Mouse (Mus musculus): ENCODE results near the gene Dao. TPM values are rescaled to one million over a fixed set of nuclear protein-coding genes. Genes with fewer than 3 reads are reported as not detected.

The Dao gene
- polyA plus RNA-seq, 1 experiment from 2014 or later = 20.4 TPM

GRCm38 (mm10) chr5:113966452-113967150 lies 36.9 kb upstream of the Dao start:
- H3K4me3 ChIP-seq (ENCODE audit: low read length) = no peak overlapping the region
- H3K27ac ChIP-seq (ENCODE audit: low read length) = no peak overlapping the region
- no peak for ATAC-seq (ENCODE audit: low FRiP score, low TSS enrichment)
- H3K4me1 ChIP-seq (ENCODE audit: insufficient read depth, low read length) = peaks cover 32% of the 10 kb centered on the region
- peaks cover 38% of the 10 kb centered on the region for H3K36me3 ChIP-seq (ENCODE audit: insufficient read depth, low read length)
- no peaks in the 10 kb centered on the region for H3K27me3 ChIP-seq (ENCODE audit: insufficient read depth, low read length)
- H3K9ac ChIP-seq (replicated peaks; ENCODE audit: low read length) = no peak overlapping the region
- no peak overlapping the region for H3K4me2 ChIP-seq (replicated peaks; ENCODE audit: low read depth, low read length)
- WGBS = 90% methylated on average over 13 of the region's 13 CpGs
- H3K9me3 ChIP-seq (ENCODE audit: low read length) = no peaks in the 10 kb centered on the region

- Histone ChIP-seq H3K27ac (ENCODE audit: low read length) (no peak overlapping the region), H3K9me3 (ENCODE audit: low read length) (no peaks in the 10 kb centered on the region), H3K4me3 (ENCODE audit: low read length) (no peak overlapping the region), H3K36me3 (ENCODE audit: insufficient read depth, low read length) (peaks cover 36% of the 10 kb centered on the region), H3K27me3 (ENCODE audit: insufficient read depth, low read length) (no peaks in the 10 kb centered on the region), H3K9ac (replicated peaks; ENCODE audit: low read length) (no peak overlapping the region), H3K4me2 (replicated peaks; ENCODE audit: low read depth, low read length) (no peak overlapping the region), H3K4me1 (ENCODE audit: insufficient read depth, low read length) (peaks cover 33% of the 10 kb centered on the region)
- ATAC-seq (ENCODE audit: low FRiP score, low TSS enrichment) = no peak
- WGBS = 41% methylated on average over 11 of the region's 11 CpGs
Observed at GRCm38 (mm10) chr5:113968371-113968770, 35.1 kb upstream of the Dao start.

- WGBS = 68% methylated on average over 10 of the region's 10 CpGs
- ATAC-seq (ENCODE audit: low FRiP score, low TSS enrichment) = no peak
- Histone ChIP-seq H3K4me1 (ENCODE audit: insufficient read depth, low read length) (peaks cover 60% of the 10 kb centered on the region), H3K27ac (ENCODE audit: low read length) (peak overlapping the region; percentile 92; the same call in 1 of the 2 replicates), H3K4me3 (ENCODE audit: low read length) (no peak overlapping the region), H3K9me3 (ENCODE audit: low read length) (no peaks in the 10 kb centered on the region), H3K27me3 (ENCODE audit: insufficient read depth, low read length) (no peaks in the 10 kb centered on the region), H3K36me3 (ENCODE audit: insufficient read depth, low read length) (peaks cover 16% of the 10 kb centered on the region), H3K9ac (replicated peaks; ENCODE audit: low read length) (no peak overlapping the region; the same call in 1 of the 2 replicates), H3K4me2 (replicated peaks; ENCODE audit: low read depth, low read length) (no peak overlapping the region)
Observed at GRCm38 (mm10) chr5:113971434-113971960, 32.0 kb upstream of the Dao start.

- Histone ChIP-seq H3K36me3 (ENCODE audit: insufficient read depth, low read length) (peaks cover 18% of the 10 kb centered on the region), H3K9me3 (ENCODE audit: low read length) (no peaks in the 10 kb centered on the region), H3K27ac (ENCODE audit: low read length) (peak overlapping the region; percentile 92), H3K4me2 (replicated peaks; ENCODE audit: low read depth, low read length) (peak overlapping the region; percentile 39; the same call in 1 of the 2 replicates), H3K9ac (replicated peaks; ENCODE audit: low read length) (peak overlapping the region; percentile 61), H3K27me3 (ENCODE audit: insufficient read depth, low read length) (no peaks in the 10 kb centered on the region), H3K4me3 (ENCODE audit: low read length) (0 out of 2 replicates have a peak overlapping the region, but pooled peaks have one; percentile 8), H3K4me1 (ENCODE audit: insufficient read depth, low read length) (peaks cover 59% of the 10 kb centered on the region)
- ATAC-seq (ENCODE audit: low FRiP score, low TSS enrichment) = peak; percentile 54
- 10% methylated on average over 18 of the region's 18 CpGs for WGBS
Observed at GRCm38 (mm10) chr5:113972589-113973515, 30.7 kb upstream of the Dao start.

- 0 out of 2 replicates have a peak overlapping the region, but pooled peaks have one; percentile 8 for H3K4me2 ChIP-seq (replicated peaks; ENCODE audit: low read depth, low read length)
- 70% methylated on average over 8 of the region's 8 CpGs for WGBS
- no peak overlapping the region for H3K4me3 ChIP-seq (ENCODE audit: low read length)
- H3K9me3 ChIP-seq (ENCODE audit: low read length) = no peaks in the 10 kb centered on the region
- H3K9ac ChIP-seq (replicated peaks; ENCODE audit: low read length) = no peak overlapping the region
- ATAC-seq (ENCODE audit: low FRiP score, low TSS enrichment) = peak; percentile 17; the same call in 1 of the 2 replicates
- H3K36me3 ChIP-seq (ENCODE audit: insufficient read depth, low read length) = peaks cover 14% of the 10 kb centered on the region
- no peaks in the 10 kb centered on the region for H3K27me3 ChIP-seq (ENCODE audit: insufficient read depth, low read length)
- peak overlapping the region; percentile 92 for H3K27ac ChIP-seq (ENCODE audit: low read length)
- H3K4me1 ChIP-seq (ENCODE audit: insufficient read depth, low read length) = peaks cover 51% of the 10 kb centered on the region
Observed at GRCm38 (mm10) chr5:113973790-113974189, 29.7 kb upstream of the Dao start.

GRCm38 (mm10) chr5:113974576-113974975 lies 28.9 kb upstream of the Dao start:
- no peak for ATAC-seq (ENCODE audit: low FRiP score, low TSS enrichment)
- peaks cover 51% of the 10 kb centered on the region for H3K4me1 ChIP-seq (ENCODE audit: insufficient read depth, low read length)
- peak overlapping the region; percentile 29; the same call in 1 of the 2 replicates for H3K9ac ChIP-seq (replicated peaks; ENCODE audit: low read length)

GRCm38 (mm10) chr5:113975538-113976215 lies 27.8 kb upstream of the Dao start:
- no peak for ATAC-seq (ENCODE audit: low FRiP score, low TSS enrichment)
- Histone ChIP-seq H3K9ac (replicated peaks; ENCODE audit: low read length) (no peak overlapping the region), H3K36me3 (ENCODE audit: insufficient read depth, low read length) (peaks cover 3% of the 10 kb centered on the region; the same call in 1 of the 2 replicates), H3K27me3 (ENCODE audit: insufficient read depth, low read length) (no peaks in the 10 kb centered on the region), H3K4me2 (replicated peaks; ENCODE audit: low read depth, low read length) (no peak overlapping the region), H3K9me3 (ENCODE audit: low read length) (no peaks in the 10 kb centered on the region), H3K4me1 (ENCODE audit: insufficient read depth, low read length) (peaks cover 51% of the 10 kb centered on the region), H3K27ac (ENCODE audit: low read length) (no peak overlapping the region), H3K4me3 (ENCODE audit: low read length) (no peak overlapping the region)
- 62% methylated on average over 9 of the region's 9 CpGs for WGBS

More at GRCm38 (mm10) chr5:113974576-113974975, 28.9 kb upstream of the Dao start:
- Histone ChIP-seq H3K9me3 (ENCODE audit: low read length) (no peaks in the 10 kb centered on the region), H3K36me3 (ENCODE audit: insufficient read depth, low read length) (peaks cover 7% of the 10 kb centered on the region; the same call in 1 of the 2 replicates), H3K27me3 (ENCODE audit: insufficient read depth, low read length) (no peaks in the 10 kb centered on the region), H3K4me2 (replicated peaks; ENCODE audit: low read depth, low read length) (0 out of 2 replicates have a peak overlapping the region, but pooled peaks have one; percentile 8), H3K27ac (ENCODE audit: low read length) (peak overlapping the region; percentile 92), H3K4me3 (ENCODE audit: low read length) (no peak overlapping the region)
- WGBS = 45% methylated on average over 15 of the region's 15 CpGs

GRCm38 (mm10) chr5:113976597-113976996 lies 26.9 kb upstream of the Dao start:
- 88% methylated on average over 8 of the region's 8 CpGs for WGBS
- Histone ChIP-seq H3K9ac (replicated peaks; ENCODE audit: low read length) (no peak overlapping the region), H3K27me3 (ENCODE audit: insufficient read depth, low read length) (no peaks in the 10 kb centered on the region), H3K27ac (ENCODE audit: low read length) (no peak overlapping the region), H3K4me3 (ENCODE audit: low read length) (no peak overlapping the region), H3K4me2 (replicated peaks; ENCODE audit: low read depth, low read length) (no peak overlapping the region), H3K36me3 (ENCODE audit: insufficient read depth, low read length) (peaks cover 3% of the 10 kb centered on the region; the same call in 1 of the 2 replicates), H3K4me1 (ENCODE audit: insufficient read depth, low read length) (peaks cover 45% of the 10 kb centered on the region), H3K9me3 (ENCODE audit: low read length) (no peaks in the 10 kb centered on the region)
- ATAC-seq (ENCODE audit: low FRiP score, low TSS enrichment) = no peak

GRCm38 (mm10) chr5:113977309-113977708 lies 26.2 kb upstream of the Dao start:
- no peaks in the 10 kb centered on the region for H3K27me3 ChIP-seq (ENCODE audit: insufficient read depth, low read length)
- H3K36me3 ChIP-seq (ENCODE audit: insufficient read depth, low read length) = peaks cover 3% of the 10 kb centered on the region; the same call in 1 of the 2 replicates
- no peak overlapping the region for H3K9ac ChIP-seq (replicated peaks; ENCODE audit: low read length)
- no peak overlapping the region for H3K4me3 ChIP-seq (ENCODE audit: low read length)
- ATAC-seq (ENCODE audit: low FRiP score, low TSS enrichment) = no peak
- WGBS = 78% methylated on average over 8 of the region's 8 CpGs
- no peaks in the 10 kb centered on the region for H3K9me3 ChIP-seq (ENCODE audit: low read length)
- H3K4me1 ChIP-seq (ENCODE audit: insufficient read depth, low read length) = peaks cover 38% of the 10 kb centered on the region
- no peak overlapping the region for H3K27ac ChIP-seq (ENCODE audit: low read length)
- no peak overlapping the region for H3K4me2 ChIP-seq (replicated peaks; ENCODE audit: low read depth, low read length)
